Mouse (Mus musculus) ovary, postnatal 10 days (tissue): ENCODE data around the gene Stpg2.
"Not testable (repeated sequence)": the region's sequence is repeated elsewhere in the genome, so short reads cannot be mapped to it uniquely, and the experiment has no call there.

ENCODE experiments used
- DNase-seq: peaks from one replicate; pipeline ENCODE4 v3.0.0; 2022; ENCODE audit warnings: low spot score

The Stpg2 gene

DNA sequence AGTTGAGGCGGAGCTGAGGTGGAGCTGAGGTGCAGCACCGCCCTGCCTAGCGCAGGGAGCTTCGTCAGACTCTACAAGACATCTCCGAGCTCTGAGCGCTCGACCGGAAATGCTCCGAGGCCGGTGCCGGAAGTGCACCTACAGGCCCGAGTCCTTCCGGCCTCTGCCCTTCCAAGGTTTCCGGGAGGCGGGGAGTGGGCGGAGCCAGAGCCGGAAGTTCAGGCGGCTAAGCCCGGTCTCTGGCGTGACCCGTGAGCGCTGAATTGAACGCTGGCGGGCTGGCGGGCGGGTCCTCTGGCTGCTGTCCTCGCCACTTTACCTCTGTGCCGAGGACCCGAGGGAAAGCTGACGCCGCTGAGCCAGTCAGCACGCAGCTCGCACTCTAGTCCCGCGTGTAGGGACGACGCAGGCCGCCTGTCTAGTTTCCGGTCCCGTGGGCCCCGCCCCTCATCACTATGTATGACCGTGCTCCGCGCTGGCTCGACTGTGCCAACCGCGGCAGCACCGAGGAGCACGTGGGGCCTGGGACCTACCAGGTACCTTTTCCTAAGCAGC, at the start of gene Stpg2:
Stpg2 (plus strand) TSS at position 251 of the 555 bp plus-strand sequence.
- DNase-seq, result peak; percentile 68

DNA sequence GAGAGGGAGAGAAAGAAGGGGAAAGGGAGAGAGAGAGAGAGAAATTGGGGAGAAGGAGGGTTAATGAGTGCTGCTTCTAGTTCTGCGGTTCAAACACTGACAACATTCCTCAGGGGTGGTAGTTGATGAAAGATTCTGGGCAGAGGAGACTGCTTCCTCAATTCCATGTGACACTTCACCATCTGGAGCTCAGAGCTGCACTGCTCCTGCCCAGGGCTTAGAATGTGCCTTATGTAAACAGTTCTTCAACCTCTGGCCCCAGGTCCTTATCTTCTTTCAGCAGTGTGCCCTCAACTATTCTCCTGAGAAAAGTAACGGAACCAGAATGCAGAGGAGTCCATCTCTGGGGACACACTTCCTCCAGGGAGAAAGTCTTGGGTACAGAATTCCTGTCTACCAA, 43.3 kb upstream of the Stpg2 start:
- no peak for DNase-seq

DNA sequence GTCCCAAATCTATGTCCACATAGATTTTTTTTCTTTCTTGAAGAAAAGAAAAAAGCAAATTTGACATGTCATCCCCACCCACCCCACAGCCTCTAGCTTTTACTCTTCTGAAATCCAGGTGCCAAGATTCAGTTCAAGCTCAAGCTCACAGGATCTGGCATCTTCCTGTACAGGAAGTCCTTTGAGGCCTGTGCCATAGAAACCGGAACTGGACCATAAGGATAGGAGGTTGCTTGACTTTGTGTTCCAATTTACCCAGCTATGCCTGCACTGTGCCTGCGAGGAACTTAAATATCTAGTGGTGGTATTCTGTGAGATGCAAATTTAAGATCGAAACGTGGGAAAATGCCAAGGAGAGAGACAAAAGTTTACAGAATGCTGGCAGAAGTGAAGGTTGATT, 42.8 kb upstream of the Stpg2 start:
- no peak for DNase-seq

DNA sequence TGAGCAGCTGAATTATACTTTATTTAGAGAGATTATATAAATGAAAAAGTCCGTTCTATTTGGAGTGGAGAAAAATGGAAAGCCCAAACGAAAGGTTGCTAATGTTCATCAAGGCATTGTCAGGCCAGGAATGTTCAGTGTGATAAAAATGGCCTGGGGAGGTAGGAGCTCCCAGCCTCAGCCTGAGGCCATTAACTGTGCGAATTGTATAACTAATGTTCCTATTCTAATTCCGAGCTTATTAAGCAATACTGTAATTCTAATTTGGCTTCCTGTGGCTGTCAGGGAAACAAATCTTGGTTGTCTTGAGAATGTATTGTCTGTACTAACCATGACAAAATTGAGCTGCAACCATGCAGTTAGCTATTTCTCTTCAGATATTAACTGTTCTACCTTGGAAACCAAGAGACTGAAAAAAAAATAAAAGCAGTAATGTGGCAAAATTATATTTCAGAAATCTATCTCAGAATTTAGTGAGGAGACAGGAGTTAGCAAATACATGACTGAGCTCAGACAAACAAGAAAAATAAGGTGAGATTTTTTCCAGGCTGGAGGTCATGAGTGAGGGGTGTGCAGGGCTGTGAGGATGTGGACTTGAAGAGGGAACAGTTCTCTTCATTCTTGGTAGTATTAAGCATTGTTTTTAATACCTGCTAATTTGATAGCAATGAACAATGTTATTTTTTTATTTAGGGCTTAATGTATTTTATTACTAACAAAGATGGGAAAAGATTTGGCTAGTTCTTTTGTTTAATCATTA, 36.8 kb upstream of the Stpg2 start:
- DNase-seq, result no peak

DNA sequence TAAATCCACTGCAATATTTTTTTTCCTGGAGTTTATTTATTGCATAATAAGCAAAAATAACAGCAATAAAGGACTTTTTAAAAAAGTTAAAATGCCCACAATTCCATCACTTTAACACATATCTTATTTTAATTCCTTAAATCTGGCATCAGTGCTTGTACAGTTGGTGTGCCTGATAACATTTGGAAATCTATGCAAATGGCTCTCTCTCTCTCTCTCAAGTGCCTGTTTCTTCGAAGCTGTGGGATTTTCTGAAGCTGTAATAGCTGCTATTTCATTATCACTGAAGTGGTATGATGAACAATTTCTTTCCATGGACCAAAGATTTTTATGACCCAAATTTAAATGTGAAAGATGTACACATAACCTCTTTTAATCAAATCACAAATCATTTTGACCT, 35.8 kb upstream of the Stpg2 start:
- DNase-seq, result no peak

DNA sequence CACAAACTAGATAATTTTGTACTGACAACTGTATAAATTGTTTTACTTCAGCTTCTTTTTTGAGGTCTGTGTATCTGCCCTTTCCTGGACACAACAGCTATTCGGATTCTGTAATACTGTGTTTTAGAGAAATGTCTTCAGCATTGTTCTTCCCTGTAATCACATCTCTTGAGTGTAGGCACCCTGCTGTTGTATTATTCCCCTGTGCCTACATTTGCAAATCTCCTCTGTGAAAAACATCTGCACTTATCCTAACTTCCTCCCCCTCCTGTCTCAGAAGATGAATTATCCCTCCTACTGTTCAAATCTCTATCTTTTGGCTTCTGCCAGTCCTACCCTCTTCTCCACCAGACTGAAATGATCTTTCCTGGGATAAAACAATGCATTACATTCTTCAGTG, 28.6 kb upstream of the Stpg2 start:
- no peak for DNase-seq

DNA sequence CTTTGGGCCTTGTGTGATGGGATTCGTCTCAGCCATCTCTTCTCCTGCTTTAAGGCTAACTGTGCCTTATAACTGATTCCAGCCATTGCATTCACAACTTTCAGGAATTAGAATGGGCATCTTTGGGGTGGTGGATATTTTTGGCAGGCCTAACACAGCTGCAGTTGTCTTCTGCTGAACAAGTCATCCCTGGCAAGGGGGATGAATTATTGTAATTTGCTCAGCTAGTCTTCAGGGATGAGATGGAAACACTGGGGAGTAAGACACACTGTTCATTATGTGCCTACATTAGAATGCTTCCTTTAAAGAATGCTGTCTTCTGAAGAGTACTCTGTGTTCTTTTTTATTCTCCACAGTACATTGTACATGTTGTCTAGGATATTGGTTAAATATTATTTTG, 14.0 kb upstream of the Stpg2 start:
- DNase-seq, result no peak

DNA sequence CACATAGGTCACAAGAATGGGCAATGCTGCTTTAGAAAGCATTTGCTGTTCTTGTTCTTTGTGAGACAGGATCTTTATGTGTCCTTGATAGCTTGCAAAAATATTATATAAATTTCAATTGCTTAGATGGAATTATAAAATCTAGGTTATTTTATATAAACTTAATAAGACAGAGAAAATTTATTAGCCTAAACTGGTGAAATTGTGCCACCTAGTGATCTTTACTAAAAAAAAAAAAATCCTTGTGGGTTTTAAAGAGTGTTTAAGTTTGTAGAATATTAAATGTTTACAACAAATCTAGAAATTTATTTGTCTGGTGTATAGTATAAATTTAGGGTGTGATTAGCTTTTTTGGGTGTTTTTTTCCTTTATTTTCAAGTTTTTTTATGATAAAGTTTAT, 11.6 kb upstream of the Stpg2 start:
- DNase-seq, result no peak

DNA sequence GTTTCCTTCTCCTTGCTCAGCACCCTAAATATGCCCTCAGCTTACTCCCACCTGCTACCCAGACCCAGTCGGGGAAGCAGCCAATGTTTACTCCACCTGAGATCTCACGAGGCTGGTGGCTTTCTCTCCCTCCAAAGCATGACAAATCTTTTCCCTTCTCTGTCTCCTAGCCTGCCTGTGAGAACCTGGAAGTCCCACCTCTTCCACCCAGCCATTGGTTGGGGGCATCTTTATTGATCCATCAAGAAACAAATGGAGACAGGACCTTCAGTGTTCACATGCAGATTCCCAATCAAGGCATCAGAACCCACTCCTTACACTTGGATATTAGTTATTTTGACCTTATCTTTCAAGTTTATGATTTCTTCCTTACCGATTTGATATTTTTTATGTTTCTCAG, 7.1 kb upstream of the Stpg2 start:
- no peak for DNase-seq

DNA sequence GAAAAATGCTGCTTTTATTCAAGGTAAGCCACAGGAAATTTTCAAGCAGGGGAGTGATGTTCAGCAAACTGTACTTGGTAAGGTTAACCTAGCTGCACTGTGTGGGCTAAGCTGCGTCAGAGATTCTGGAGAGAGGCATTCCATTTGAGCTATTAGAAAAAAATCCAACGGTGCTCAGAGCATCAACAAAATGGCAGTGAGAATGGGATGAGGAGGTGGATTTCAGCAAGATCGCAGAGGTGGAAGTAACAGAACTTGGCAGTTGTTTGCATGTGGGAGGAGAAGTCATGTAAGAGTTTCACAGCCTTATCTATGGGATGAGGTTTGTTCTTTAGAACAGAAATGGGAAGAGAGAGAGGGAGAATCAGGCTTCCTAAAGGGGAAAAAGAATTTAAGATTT, 5.2 kb upstream of the Stpg2 start:
- DNase-seq, result no peak

DNA sequence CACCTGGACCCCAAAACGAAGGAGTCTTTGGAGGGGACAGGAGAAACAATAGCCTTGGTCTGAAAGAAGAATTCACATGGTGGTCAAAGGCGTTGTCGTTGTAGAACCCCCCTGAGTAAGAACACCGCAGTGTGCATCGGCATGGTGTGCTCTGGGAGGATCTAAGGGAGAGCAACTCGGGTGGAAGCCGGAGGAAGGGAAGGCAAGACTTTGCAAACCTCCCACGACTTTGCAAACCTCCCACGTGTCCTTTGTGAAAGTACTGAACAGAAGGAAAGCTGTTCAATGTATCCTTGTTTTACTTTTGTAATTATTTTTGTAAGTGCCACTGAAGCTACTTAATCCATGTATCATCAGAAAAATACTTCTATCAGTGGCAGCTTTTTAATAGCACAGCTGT, 11.5 kb downstream of the Stpg2 start:
- no peak for DNase-seq

DNA sequence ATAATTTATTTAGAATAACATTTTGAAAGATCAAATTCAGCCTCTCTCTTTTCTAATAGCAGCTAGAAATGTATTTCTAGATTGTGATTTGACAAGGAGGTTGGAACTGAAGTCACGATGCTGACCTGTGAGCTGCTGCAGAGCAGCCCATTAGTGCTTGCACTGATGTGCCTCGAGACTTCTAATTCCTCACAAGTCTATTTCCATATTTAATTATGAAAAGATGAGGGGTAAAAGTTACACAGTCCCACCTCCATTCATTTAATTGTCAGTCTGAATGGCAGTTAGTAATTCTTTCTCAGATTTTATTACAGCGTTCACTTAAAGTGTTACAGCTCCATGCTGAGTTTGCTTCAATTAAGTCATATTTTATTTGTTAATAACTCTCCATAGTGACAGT, 19.6 kb downstream of the Stpg2 start:
- DNase-seq, result no peak

DNA sequence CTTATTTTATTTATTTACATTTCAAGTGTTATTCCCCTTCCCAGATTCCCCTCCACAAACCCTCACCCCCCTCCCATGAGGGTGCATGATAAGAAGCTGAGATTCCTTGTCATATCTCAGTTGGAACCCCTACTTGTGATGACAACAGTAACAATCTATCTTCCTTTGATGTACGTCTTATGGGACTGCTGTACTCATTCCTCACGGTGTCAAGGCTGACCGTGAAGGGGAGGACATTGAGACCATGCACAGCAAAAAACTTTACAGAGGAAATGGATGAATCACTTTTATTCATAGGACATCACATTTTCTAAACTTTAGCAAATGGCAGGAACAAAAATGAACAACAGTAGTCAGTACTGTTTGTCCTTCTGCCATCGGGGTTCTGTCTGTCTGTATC, 21.3 kb downstream of the Stpg2 start:
- DNase-seq, result no peak

DNA sequence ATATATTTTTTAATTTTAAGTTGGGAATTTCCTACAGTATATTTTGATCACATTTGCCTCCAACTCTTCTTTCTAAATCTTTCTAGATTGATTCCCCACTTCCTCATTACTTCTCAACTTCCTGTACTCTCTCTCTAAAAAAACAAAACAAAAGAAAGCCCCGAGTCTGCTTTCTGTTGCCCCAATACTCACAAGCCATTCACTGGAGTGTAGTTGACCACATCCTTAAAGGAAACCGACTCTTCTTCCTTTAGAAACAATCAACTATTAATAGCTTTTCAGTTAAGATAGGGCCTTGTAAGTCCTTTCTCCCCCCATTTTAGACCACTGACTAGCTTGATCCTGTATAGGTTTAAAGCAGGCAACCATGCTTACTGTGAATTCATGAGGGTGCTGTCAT, 39.7 kb downstream of the Stpg2 start:
- DNase-seq, result no peak

DNA sequence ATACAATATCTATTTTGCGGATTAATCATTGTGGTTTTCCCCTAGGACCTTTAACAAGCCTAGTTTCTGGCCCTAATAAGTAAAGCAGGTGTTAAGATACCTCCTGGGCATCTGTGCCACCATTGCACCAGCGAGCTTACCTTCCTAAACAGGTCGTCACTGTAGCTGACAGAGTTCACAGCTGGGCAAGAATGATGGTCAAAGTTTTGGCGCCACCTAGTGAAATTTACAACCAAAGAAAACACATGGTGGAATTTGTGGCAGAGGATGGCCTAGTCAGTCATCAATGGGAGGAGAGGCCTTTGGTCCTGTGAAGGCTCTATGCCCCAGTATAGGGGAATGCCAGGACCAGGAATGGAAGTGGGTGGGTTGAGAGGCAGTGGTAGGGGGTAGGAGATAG, 41.0 kb downstream of the Stpg2 start:
- no peak for DNase-seq

DNA sequence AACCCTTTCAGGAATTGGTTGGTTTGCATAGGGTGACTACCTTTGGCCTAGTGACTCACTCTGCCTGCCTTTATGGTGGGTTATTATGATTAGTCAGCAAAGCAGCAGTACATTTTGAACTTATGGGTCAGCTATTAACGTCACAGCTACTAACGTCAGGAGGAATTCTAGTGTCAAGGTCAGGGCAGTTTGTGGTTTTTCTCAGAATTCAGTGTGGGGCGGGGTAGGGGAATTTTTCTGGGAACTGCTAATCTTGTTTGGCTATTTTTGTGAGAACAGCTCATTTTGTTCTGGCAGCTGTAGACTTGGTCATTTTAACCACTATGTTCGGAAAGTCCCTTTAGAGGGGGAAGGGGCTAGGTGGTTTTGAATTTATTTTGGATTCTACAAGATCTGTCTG, 56.9 kb downstream of the Stpg2 start:
- DNase-seq, result not testable (repeated sequence)

DNA sequence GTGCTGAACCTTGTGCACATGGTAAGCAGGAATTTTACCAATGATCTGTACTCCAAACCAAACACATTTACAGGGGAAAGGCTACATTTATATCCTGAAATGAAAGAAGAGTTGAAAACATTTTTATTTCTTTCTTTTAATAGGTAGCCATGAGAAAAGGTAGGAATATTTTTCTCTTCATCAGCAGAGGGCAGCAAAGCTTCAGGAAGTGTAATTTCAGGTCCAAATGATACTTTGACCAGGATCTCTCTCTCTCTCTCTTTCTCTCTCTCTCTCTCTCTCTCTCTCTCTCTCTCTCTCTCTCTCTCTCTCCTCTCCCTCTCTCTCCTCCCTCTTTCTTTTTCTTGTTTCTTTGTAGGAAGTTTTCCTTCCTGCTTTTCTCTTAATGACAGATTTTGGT, 92.4 kb downstream of the Stpg2 start:
- DNase-seq, result no peak

DNA sequence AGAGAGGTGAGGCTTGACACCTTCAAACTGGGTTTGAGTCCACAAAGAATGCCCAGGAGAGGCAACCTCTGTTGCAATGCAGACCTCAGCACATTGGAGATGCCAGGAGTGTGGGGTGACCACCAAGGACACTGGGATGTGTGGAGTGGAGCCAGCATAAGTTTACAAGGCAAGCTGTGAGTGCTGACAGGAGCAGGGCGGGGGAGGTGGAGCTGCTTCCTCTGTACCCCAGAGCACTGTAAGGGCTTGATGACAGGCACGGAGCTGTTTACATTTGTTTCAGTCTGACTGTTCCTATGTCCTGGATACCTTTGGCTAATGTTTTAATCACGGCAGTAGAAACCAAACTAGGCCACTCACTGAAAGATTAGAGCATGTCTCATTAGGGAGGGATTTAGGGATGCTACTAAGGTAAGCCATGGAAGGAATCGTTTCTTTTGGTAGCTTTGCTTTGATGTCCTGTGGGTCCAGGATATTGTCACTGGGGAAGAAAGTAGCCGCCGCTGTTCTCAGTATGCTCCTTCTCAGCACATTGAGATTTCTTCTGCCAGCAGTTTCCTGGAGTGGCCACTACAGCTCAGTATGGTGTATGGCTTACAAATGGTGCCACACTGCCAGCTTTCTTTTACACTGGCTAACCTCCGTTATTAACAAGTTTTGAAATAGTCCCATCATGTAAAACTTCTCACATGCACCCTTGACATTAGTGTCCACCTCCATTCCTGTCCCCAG, 102.8 kb downstream of the Stpg2 start:
- DNase-seq, result no peak

DNA sequence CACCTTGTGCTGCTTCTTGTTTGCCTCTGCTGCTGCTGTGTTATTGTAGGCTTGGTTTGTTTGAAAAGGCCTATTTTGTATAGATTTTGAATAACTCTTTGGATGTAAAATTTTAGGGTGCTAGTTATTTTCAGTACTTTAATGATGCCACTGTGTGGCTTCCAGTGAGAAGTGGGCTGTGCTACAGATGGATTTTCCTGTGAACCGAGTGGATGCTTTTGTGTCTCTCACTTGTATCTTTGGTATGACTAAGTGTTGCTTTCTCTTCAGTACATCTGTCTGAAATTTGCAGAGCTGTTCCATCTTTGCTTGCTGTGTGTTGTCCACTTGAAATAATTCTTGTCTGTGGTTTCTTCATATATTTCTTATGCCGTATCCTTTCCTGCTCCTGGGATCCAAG, 106.2 kb downstream of the Stpg2 start:
- DNase-seq, result no peak

DNA sequence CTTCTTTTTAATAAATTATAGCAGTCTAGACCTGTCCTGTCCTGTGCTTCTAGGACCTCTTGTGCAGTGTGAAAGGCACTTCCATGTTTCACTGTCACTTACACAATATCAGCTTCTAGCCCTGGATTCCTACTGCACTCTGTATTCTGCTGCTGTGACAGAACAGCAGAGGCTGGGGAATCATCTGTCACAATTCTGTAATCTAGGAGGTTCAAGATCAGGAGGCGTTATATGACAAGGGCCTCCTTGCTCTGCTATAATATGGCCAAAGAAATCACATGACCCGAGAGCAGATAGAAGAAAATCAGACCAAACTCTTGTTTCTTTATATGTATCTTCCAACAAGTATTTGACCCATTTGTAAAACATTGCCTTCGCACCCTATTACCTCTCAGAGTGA, 175.0 kb downstream of the Stpg2 start:
- no peak for DNase-seq

DNA sequence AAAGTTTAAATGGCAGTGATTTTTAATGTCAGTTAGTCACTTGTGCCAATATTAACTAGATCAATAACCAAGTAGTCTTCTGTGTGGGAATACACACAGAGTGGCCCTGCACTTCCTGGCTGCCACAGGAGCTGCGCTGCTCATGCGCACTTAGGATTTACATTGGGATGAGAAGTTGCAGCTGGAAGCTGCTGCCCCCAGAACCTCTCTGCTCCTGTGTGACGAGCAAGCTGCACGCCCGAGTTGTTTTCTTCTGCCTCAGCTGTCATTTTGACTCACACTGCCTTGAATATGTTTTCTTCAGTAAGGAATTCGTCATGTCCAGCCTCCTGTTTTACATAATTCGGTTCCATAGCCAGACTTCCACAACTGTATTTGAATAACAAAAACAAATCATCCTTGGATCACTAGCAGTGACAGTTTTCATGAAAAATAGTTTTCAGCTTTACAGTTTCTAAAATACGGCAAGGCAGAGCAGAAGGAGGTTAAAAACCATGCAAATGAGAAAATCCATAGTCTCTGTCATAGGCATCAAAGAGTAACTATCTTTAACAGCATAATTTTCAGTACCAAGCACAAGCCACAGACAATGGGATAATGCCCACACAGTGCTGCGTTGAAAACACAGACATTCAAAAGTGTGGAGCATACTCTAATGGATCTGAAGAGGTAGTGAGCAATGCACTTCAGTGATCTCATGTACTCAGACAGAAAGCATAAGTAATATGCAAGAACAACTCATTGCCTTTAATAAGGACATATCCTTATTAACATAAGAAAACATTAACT, 191.8 kb downstream of the Stpg2 start:
- no peak for DNase-seq

DNA sequence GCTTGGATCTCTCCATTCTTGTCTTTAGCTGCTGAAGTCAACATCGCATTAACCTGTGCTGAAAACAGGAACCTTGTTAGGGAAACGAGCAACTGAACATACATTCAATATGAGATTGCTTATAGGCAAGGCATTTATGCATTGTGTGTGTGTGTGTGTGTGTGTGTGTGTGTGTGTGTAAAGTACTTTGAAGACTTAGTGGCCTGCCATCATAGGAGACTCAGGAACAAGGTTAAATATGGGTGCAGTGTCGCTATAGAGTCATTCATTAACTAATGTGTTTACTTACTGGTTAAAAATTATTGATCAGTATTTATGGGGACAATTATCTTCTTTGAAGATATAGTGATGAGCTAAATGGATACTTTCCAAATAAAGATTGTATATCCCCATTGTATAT, 199.2 kb downstream of the Stpg2 start:
- no peak for DNase-seq

DNA sequence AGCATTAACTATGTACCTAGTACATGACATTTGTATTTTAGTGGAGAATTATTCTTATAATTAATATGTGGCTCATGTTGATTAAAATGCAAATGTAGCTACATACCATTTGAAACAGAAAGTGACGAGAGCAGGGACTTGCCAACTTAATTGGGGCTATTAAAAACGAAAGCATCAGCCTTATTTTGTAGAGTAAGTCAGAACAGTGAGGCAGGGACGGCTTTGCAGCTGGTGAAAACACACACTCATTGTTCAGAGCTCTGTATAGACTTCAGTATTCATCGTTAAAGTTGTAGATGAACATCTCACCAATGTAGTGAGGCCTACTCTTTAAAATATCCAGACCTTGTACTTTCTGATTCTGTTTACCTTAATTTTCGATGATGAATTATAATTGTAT, 213.6 kb downstream of the Stpg2 start:
- no peak for DNase-seq
